ENCODE assay signal across 14 mouse cellular contexts in the genomic region with DNA sequence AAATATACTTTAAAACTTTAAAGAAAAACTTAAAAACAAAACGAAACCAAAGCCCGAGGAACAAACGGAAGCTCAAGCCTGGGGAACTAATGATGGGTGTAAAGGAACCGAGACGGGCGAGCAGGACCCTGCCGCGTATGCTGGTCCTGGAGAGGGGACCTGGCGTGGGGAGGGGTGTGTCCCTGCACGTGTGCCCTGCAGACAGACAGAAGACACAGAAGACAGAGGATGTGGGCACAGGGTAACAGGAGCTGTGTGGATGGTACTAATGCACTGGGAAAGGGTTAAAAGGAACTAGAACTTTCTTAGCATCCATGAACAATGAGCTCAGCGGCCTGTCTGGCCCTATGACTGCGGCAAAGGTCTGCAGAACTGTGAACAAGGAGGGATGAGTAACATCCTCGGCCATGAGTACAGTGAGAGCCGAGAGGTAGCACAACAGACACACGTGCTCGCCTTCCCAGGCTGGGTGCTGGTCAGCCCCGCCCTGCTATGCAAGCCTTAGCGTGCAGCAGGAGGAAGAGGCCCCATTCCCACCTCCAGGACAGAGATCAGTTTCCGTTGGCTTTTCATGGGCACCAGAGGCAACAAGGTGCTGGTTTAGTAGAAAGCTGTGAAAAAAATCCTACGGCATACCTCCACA. TPM values are rescaled to one million over a fixed set of nuclear protein-coding genes. Genes with fewer than 3 reads are reported as not detected.
DNase-seq lines count a peak whose midpoint lies in the region; ATAC-seq and TF ChIP-seq lines count a peak whose summit lies in the region.
"Had no signal": no experiment of that assay in that cellular context is flagged by ENCODE, and none has a peak within 500 bp of the region (broad histone marks: within the 10 kb centered on the region; RNA-seq: fewer than 3 reads in every experiment).

No protein-coding gene starts in this region.

- TF ChIP-seq CTCF in G1E (IDR thresholded peaks at IDR 0.05; ENCODE audit: low read depth, low read length): no peak

- peak; percentile 84 for DNase-seq in heart, adult 11 months
- DNase-seq in heart, adult 18-20 months: no peak
- DNase-seq in G1E (ENCODE audit: low spot score): peak; percentile 12
- no peak for DNase-seq in Muller cell, postnatal 12 days (ENCODE audit: inconsistent ontology term)
- no peak for DNase-seq in thymus, adult 18-20 months
- DNase-seq in right cerebral cortex, postnatal 10 days (ENCODE audit: low spot score in 2 of 2): no peak
- DNase-seq: adrenal gland, postnatal 25 days; embryo, embryonic 11 days; heart, postnatal 4 days; kidney, postnatal 4 days; left cerebral cortex, postnatal 4 days had no signal

- H3K27me3 ChIP-seq in G1E (ENCODE audit: insufficient read depth, low read length): no peaks in the 10 kb centered on the region
- H3K27me3 ChIP-seq in hindbrain, embryonic 15.5 days: no peaks in the 10 kb centered on the region
- no peaks in the 10 kb centered on the region for H3K27me3 ChIP-seq in neural tube, embryonic 14.5 days (ENCODE audit: control insufficient read depth, insufficient read depth, low read length)
- H3K27me3 ChIP-seq: forebrain, embryonic 13.5 days had no signal

- H3K4me3 ChIP-seq in G1E (ENCODE audit: low read depth, low read length): peak overlapping the region; percentile 42; the same call in 1 of the 2 replicates
- no peak overlapping the region for H3K4me3 ChIP-seq in hindbrain, embryonic 15.5 days
- no peak overlapping the region for H3K4me3 ChIP-seq in neural tube, embryonic 14.5 days (ENCODE audit: low read depth, low read length)
- H3K4me3 ChIP-seq: forebrain, embryonic 13.5 days had no signal

- peaks cover 12% of the 10 kb centered on the region for H3K4me1 ChIP-seq in G1E (ENCODE audit: insufficient read depth, low read depth, low read length)
- no peaks in the 10 kb centered on the region for H3K4me1 ChIP-seq in hindbrain, embryonic 15.5 days (replicated peaks)
- H3K4me1 ChIP-seq in neural tube, embryonic 14.5 days (ENCODE audit: control insufficient read depth, insufficient read depth, low read length): no peaks in the 10 kb centered on the region
- H3K4me1 ChIP-seq: forebrain, embryonic 13.5 days had no signal

- H3K9ac ChIP-seq in hindbrain, embryonic 15.5 days: no peak overlapping the region
- H3K9ac ChIP-seq in neural tube, embryonic 14.5 days (replicated peaks; ENCODE audit: low read depth, low read length): no peak overlapping the region
- H3K9ac ChIP-seq: forebrain, embryonic 13.5 days had no signal

- peaks cover 86% of the 10 kb centered on the region for H3K36me3 ChIP-seq in G1E (replicated peaks)
- peaks cover 36% of the 10 kb centered on the region for H3K36me3 ChIP-seq in hindbrain, embryonic 15.5 days
- H3K36me3 ChIP-seq in neural tube, embryonic 14.5 days (ENCODE audit: control insufficient read depth, insufficient read depth, low read length): peaks cover 31% of the 10 kb centered on the region; the same call in 1 of the 2 replicates

- no peaks in the 10 kb centered on the region for H3K9me3 ChIP-seq in G1E (replicated peaks)
- H3K9me3 ChIP-seq in hindbrain, embryonic 15.5 days: no peaks in the 10 kb centered on the region
- H3K9me3 ChIP-seq in neural tube, embryonic 14.5 days (ENCODE audit: control insufficient read depth, low read length): no peaks in the 10 kb centered on the region
- H3K9me3 ChIP-seq: forebrain, embryonic 13.5 days had no signal

- peak overlapping the region; percentile 62 for H3K27ac ChIP-seq in hindbrain, embryonic 15.5 days (replicated peaks)
- H3K27ac ChIP-seq in neural tube, embryonic 14.5 days (ENCODE audit: low read depth, low read length): peak overlapping the region; percentile 24; the same call in 1 of the 2 replicates
- H3K27ac ChIP-seq: forebrain, embryonic 13.5 days had no signal

- no peak overlapping the region for H3K4me2 ChIP-seq in hindbrain, embryonic 15.5 days
- H3K4me2 ChIP-seq in neural tube, embryonic 14.5 days (ENCODE audit: low read depth, low read length): no peak overlapping the region
- H3K4me2 ChIP-seq: forebrain, embryonic 13.5 days had no signal

- 85% methylated on average over 20 of the region's 20 CpGs for WGBS in hindbrain, embryonic 15.5 days
- WGBS in neural tube, embryonic 14.5 days: 85% methylated on average over 20 of the region's 20 CpGs

- peak; percentile 68; the same call in 1 of the 2 replicates for ATAC-seq in G1E (ENCODE audit: extremely low read depth, insufficient number of reproducible peaks, low FRiP score, poor library complexity, severe bottlenecking)
- ATAC-seq in hindbrain, embryonic 15.5 days (ENCODE audit: low FRiP score, low read depth): no peak
- peak; percentile 46; the same call in 1 of the 2 replicates for ATAC-seq in neural tube, embryonic 14.5 days (ENCODE audit: low read depth)
- ATAC-seq: forebrain, embryonic 13.5 days had no signal

RNA-seq across cellular contexts. Expression of gene Fan1, which starts 13.8 kb away (rescaled TPM):
- total RNA-seq in heart, adult 18-20 months (2021): 10 to 100 TPM in 1 of 2 experiments, 1 to 10 TPM in 1; 8.9 to 10.1 TPM
- total RNA-seq in G1E (2014; fragmentation: Nextera tagmentation) (6.2 and 8.1 TPM in 2 replicates), G1E (2017) (7.1 and 9.0 TPM in 2 replicates)
- 1.5 and 1.8 TPM in 2 replicates for polyA plus RNA-seq in G1E (2012)
- polyA plus RNA-seq in hindbrain, embryonic 15.5 days (2015; fragmentation: Nextera tagmentation; extraction: Ambion mirVana): 5.4 and 7.1 TPM in 2 replicates
- polyA plus RNA-seq in neural tube, embryonic 14.5 days (2014; fragmentation: Nextera tagmentation; extraction: Ambion mirVana): 6.4 and 6.5 TPM in 2 replicates

RNA-seq across cellular contexts. Expression of gene Mphosph10, which starts 32.0 kb away (rescaled TPM):
- 10 to 100 TPM; 11.9 to 13.5 TPM for total RNA-seq in heart, adult 18-20 months (2021)
- 135 and 150 TPM in 2 replicates for total RNA-seq in G1E (2014; fragmentation: Nextera tagmentation)
- total RNA-seq in G1E (2017): 85.4 and 104 TPM in 2 replicates
- 7.3 and 9.4 TPM in 2 replicates for polyA plus RNA-seq in G1E (2012)
- polyA plus RNA-seq in hindbrain, embryonic 15.5 days (2015; fragmentation: Nextera tagmentation; extraction: Ambion mirVana): 22.7 and 25.0 TPM in 2 replicates
- polyA plus RNA-seq in neural tube, embryonic 14.5 days (2014; fragmentation: Nextera tagmentation; extraction: Ambion mirVana): 22.9 and 29.3 TPM in 2 replicates

RNA-seq across cellular contexts. Expression of gene Mcee, which starts 32.3 kb away (rescaled TPM):
- 100 to 1,000 TPM; 169 to 199 TPM for total RNA-seq in heart, adult 18-20 months (2021)
- total RNA-seq in G1E (2014; fragmentation: Nextera tagmentation) (35.1 and 39.3 TPM in 2 replicates), G1E (2017) (72.8 and 75.4 TPM in 2 replicates)
- polyA plus RNA-seq in G1E (2012): 1.6 and 2.8 TPM in 2 replicates
- polyA plus RNA-seq in hindbrain, embryonic 15.5 days (2015; fragmentation: Nextera tagmentation; extraction: Ambion mirVana): 46.7 and 56.4 TPM in 2 replicates
- polyA plus RNA-seq in neural tube, embryonic 14.5 days (2014; fragmentation: Nextera tagmentation; extraction: Ambion mirVana): 40.8 and 44.8 TPM in 2 replicates

Comparison
In these comparisons a context has a peak if more than half of its experiments do, and no peak if none do; other contexts are left out.
1. DNase-seq: peak in heart, adult 11 months (single experiment) and G1E (single experiment); none in heart, adult 18-20 months (0 of 2), Muller cell, postnatal 12 days (single experiment), thymus, adult 18-20 months (0 of 2) and right cerebral cortex, postnatal 10 days (0 of 2).
2. RNA of gene Mcee, which starts 32.3 kb away (polyA plus RNA-seq): 46.7 to 56.4 TPM in hindbrain, embryonic 15.5 days and 40.8 to 44.8 TPM in neural tube, embryonic 14.5 days; 1.6 to 2.8 TPM in G1E; every median in the first group is over 10 times any median in the second.